Mouse (Mus musculus) liver, embryonic 11.5 days (tissue): Measurements from ENCODE around the gene Sgtb. TPM values are rescaled to one million over a fixed set of nuclear protein-coding genes. Genes with fewer than 3 reads are reported as not detected.

Source experiments
- ATAC-seq: fragments of 200-750 bp; cut with Nextera tagmentation; replicated peaks from 2 replicates; pipeline ENCODE4 v1.8.0; 2017; ENCODE audit warnings: moderate number of reproducible peaks, mild to moderate bottlenecking, moderate TSS enrichment, moderate library complexity; ENCODE audit not compliant: low FRiP score
- DNase-seq: peaks from one replicate; pipeline ENCODE4 v3.0.0-alpha.2; 2017; ENCODE audit warnings: low spot score
- H3K27ac ChIP-seq: fragments of 300-500 bp; sonication (generic); 2 replicates; pipeline ENCODE4 v1.5.1; 2014; ENCODE audit warnings: mild to moderate bottlenecking, low read depth, low read length, control low read depth
- H3K27me3 ChIP-seq: fragments of 300-500 bp; sonication (generic); replicated peaks from 2 replicates; pipeline ENCODE4 v1.6.1; 2014; ENCODE audit warnings: low read length, mixed read lengths; ENCODE audit not compliant: control insufficient read depth, insufficient read depth
- H3K36me3 ChIP-seq: fragments of 300-500 bp; sonication (generic); 2 replicates; pipeline ENCODE4 v1.6.1; 2014; ENCODE audit warnings: mild to moderate bottlenecking, low read length, moderate library complexity, mixed read lengths; ENCODE audit not compliant: control insufficient read depth, insufficient read depth
- H3K4me1 ChIP-seq: fragments of 300-500 bp; sonication (generic); replicated peaks from 2 replicates; pipeline ENCODE4 v1.6.1; 2014; ENCODE audit warnings: low read length, mixed read lengths; ENCODE audit not compliant: control insufficient read depth, insufficient read depth
- H3K4me2 ChIP-seq: fragments of 300-500 bp; sonication (generic); 2 replicates; pipeline ENCODE4 v1.6.1; 2014; ENCODE audit warnings: mild to moderate bottlenecking, control low read depth, moderate library complexity
- H3K4me3 ChIP-seq: fragments of 300-500 bp; sonication (generic); 2 replicates; pipeline ENCODE4 v1.5.1; 2014; ENCODE audit warnings: low read depth, low read length, control low read depth
- H3K9ac ChIP-seq: fragments of 300-500 bp; sonication (generic); 2 replicates; pipeline ENCODE4 v1.6.1; 2014; ENCODE audit warnings: low read depth, low read length, control low read depth
- H3K9me3 ChIP-seq: fragments of 300-500 bp; sonication (generic); 2 replicates; pipeline ENCODE4 v1.6.1; 2016; ENCODE audit warnings: low read length, inconsistent platforms, mixed read lengths; ENCODE audit not compliant: control insufficient read depth
- WGBS: fragments of 180-500 bp; shearing (Covaris S2); extraction: QIAGEN DNeasy Blood & Tissue Kit; methylation state at CpG from one replicate; pipeline ENCODE4 v1.1.7; 2014; 5-methylcytosine and 5-hydroxymethylcytosine counted together
- polyA plus RNA-seq: library from polyadenylated mRNA; unstranded; fragments of >200 nt; fragmentation: Nextera tagmentation; extraction: Ambion mirVana; gene quantifications from 2 replicates; pipeline ENCODE4 v1.2.1, GENCODE M21; 2014

The Sgtb gene
- polyA plus RNA-seq, 1 experiment from 2014 or later, result 2.1 TPM

- Histone ChIP-seq H3K4me3 (no peak overlapping the region), H3K27ac (no peak overlapping the region), H3K9me3 (no peaks in the 10 kb centered on the region), H3K9ac (no peak overlapping the region), H3K27me3 (no peaks in the 10 kb centered on the region), H3K4me2 (no peak overlapping the region), H3K4me1 (peaks cover 5% of the 10 kb centered on the region; the same call in 1 of the 2 replicates), H3K36me3 (no peaks in the 10 kb centered on the region)
- DNase-seq (no peak), ATAC-seq (no peak)
- WGBS, result 89% methylated on average over 2 of the region's 2 CpGs
Observed at GRCm38 (mm10) chr13:104114827-104115226, 5.3 kb downstream of the Sgtb start.

DNA sequence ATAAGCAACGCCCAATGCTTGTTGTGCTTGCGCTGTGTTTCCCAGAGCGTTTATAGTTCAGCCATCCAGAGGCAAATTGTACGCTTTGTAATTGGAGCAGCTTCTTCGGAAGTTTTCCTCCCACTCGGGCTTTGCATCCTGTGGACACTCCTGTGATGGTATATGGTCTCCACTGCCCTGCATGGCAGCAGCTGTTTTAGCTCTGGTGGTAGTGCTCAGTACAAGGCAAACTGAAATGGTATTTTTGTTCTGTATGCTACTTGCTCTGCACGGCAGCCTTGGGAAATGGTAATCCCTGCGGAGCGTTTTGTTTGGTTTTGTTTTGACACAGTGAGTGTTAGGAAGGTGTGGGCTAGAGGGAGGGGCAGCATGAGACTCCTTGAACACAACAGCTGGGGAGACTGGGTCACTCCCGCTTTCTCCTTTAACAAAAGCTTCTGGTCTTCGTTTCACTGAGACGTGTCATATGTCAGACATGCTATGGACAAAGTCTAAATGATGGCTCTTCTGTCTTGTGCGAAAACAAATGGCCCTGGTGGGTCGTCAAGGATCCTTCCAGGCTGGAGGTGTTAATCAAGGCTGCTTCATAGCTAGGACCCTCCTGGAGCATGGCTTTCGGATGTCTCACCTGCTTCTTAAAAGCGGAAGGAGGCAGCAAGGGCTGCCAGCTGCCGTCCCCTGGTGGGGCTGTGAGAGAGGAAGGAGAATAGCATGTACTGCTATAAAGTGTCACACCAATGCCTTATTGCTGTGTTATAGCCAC is 12.7 kb downstream of the Sgtb start:
- no peak overlapping the region for H3K4me3 ChIP-seq
- no peak overlapping the region for H3K27ac ChIP-seq
- no peak overlapping the region for H3K9ac ChIP-seq
- no peak for ATAC-seq
- no peaks in the 10 kb centered on the region for H3K9me3 ChIP-seq
- H3K4me2 ChIP-seq, result no peak overlapping the region
- no peaks in the 10 kb centered on the region for H3K36me3 ChIP-seq
- DNase-seq, result no peak
- 78% methylated on average over 17 of the region's 17 CpGs for WGBS
- H3K4me1 ChIP-seq, result no peaks in the 10 kb centered on the region
- H3K27me3 ChIP-seq, result no peaks in the 10 kb centered on the region

GRCm38 (mm10) chr13:104123662-104124381 is 14.3 kb downstream of the Sgtb start:
- Histone ChIP-seq H3K4me2 (no peak overlapping the region), H3K27me3 (no peaks in the 10 kb centered on the region), H3K27ac (no peak overlapping the region), H3K4me1 (no peaks in the 10 kb centered on the region), H3K36me3 (no peaks in the 10 kb centered on the region), H3K9me3 (no peaks in the 10 kb centered on the region), H3K9ac (no peak overlapping the region), H3K4me3 (no peak overlapping the region)
- DNase-seq, result no peak
- no peak for ATAC-seq
- WGBS, result 87% methylated on average over 20 of the region's 20 CpGs

- WGBS, result 82% methylated on average over 2 of the region's 2 CpGs
- ATAC-seq (no peak), DNase-seq (no peak)
- no peak overlapping the region for H3K4me3 ChIP-seq
- H3K36me3 ChIP-seq, result no peaks in the 10 kb centered on the region
- no peak overlapping the region for H3K4me2 ChIP-seq
- H3K9ac ChIP-seq, result no peak overlapping the region
- no peaks in the 10 kb centered on the region for H3K9me3 ChIP-seq
- no peaks in the 10 kb centered on the region for H3K27me3 ChIP-seq
- H3K4me1 ChIP-seq, result no peaks in the 10 kb centered on the region
- H3K27ac ChIP-seq, result no peak overlapping the region
Observed at GRCm38 (mm10) chr13:104132561-104132960, 23.0 kb downstream of the Sgtb start.

DNA sequence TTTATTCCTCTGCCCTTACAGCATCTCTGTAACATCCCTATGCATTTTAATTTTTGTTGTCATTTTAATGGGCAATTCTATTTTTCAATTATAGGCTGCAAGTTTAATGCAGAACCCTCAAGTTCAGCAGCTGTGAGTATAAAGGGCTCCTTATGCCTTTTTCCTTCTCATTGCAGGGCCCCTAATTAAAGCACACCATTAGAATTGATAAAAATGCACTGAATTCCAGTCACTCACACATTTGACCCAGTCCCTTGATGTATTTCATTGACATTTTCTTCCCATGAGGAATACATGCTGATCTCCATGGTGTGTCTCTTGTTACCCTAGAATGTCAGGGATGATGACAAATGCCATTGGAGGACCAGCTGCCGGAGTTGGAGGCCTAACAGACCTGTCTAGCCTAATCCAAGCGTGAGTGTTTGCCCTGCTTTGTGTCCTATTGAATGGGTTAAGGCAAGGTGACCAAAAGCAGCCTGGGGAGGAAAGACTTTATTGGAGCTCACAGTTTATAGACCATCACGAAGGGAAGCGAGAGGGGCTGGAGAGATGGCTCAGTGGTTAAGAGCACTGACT is 25.1 kb downstream of the Sgtb start:
- Histone ChIP-seq H3K4me3 (no peak overlapping the region), H3K9me3 (no peaks in the 10 kb centered on the region), H3K27me3 (no peaks in the 10 kb centered on the region), H3K36me3 (no peaks in the 10 kb centered on the region), H3K27ac (no peak overlapping the region), H3K4me2 (no peak overlapping the region), H3K9ac (no peak overlapping the region), H3K4me1 (no peaks in the 10 kb centered on the region)
- no peak for DNase-seq
- ATAC-seq, result no peak
- WGBS, result 84% methylated on average over 4 of the region's 4 CpGs

GRCm38 (mm10) chr13:104139369-104140209 is 30.0 kb downstream of the Sgtb start:
- ATAC-seq, result peak; percentile 73
- DNase-seq, result peak; percentile 54
- H3K9ac ChIP-seq, result no peak overlapping the region

GRCm38 (mm10) chr13:104144871-104145270 is 35.3 kb downstream of the Sgtb start:
- H3K4me3 ChIP-seq, result no peak overlapping the region
- no peak overlapping the region for H3K9ac ChIP-seq
- no peaks in the 10 kb centered on the region for H3K9me3 ChIP-seq
- H3K4me1 ChIP-seq, result no peaks in the 10 kb centered on the region
- H3K4me2 ChIP-seq, result no peak overlapping the region
- peaks cover 23% of the 10 kb centered on the region; the same call in 1 of the 2 replicates for H3K36me3 ChIP-seq
- H3K27me3 ChIP-seq, result no peaks in the 10 kb centered on the region
- DNase-seq (no peak), ATAC-seq (no peak)
- 90% methylated on average over 9 of the region's 9 CpGs for WGBS
- no peak overlapping the region for H3K27ac ChIP-seq

More at GRCm38 (mm10) chr13:104139369-104140209, 30.0 kb downstream of the Sgtb start:
- no peaks in the 10 kb centered on the region for H3K27me3 ChIP-seq
- no peak overlapping the region for H3K27ac ChIP-seq
- H3K9me3 ChIP-seq, result no peaks in the 10 kb centered on the region
- H3K4me1 ChIP-seq, result no peaks in the 10 kb centered on the region
- peaks cover 7% of the 10 kb centered on the region; the same call in 1 of the 2 replicates for H3K36me3 ChIP-seq
- H3K4me3 ChIP-seq, result peak overlapping the region; percentile 18; the same call in 1 of the 2 replicates
- H3K4me2 ChIP-seq, result peak overlapping the region; percentile 48
- WGBS, result 36% methylated on average over 13 of the region's 13 CpGs

DNA sequence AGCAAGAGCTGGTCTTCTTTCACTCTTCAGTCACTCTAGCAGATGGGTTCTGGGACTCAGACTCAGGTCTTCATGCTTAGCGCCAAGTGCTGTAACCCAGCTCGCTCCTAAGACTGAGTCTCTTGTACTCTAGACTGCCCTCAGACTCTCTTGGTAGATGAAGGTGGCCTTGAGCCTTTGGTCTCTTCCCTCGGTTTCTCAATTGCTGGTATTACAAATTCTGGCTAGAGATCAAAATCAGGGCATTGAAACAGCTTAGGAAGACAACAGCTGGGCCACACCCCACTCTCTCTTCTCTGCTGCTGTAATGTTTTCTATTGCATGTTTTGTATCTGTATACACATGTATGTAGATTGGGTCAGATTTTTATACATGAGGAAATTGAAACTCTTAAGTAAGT is 36.1 kb downstream of the Sgtb start:
- ATAC-seq (no peak), DNase-seq (no peak)
- Histone ChIP-seq H3K27ac (no peak overlapping the region), H3K4me2 (no peak overlapping the region), H3K27me3 (no peaks in the 10 kb centered on the region), H3K36me3 (peaks cover 23% of the 10 kb centered on the region; the same call in 1 of the 2 replicates), H3K9ac (no peak overlapping the region), H3K4me3 (no peak overlapping the region), H3K9me3 (no peaks in the 10 kb centered on the region), H3K4me1 (no peaks in the 10 kb centered on the region)
- WGBS, result 87% methylated on average over 3 of the region's 3 CpGs
